Mouse (Mus musculus): Measurements from ENCODE around the gene Zbtb9. TPM values are rescaled to one million over a fixed set of nuclear protein-coding genes. Genes with fewer than 3 reads are reported as not detected.

Gene Zbtb9
- polyA plus RNA-seq, 1 experiment from 2014 or later, result 10.5 TPM

DNA sequence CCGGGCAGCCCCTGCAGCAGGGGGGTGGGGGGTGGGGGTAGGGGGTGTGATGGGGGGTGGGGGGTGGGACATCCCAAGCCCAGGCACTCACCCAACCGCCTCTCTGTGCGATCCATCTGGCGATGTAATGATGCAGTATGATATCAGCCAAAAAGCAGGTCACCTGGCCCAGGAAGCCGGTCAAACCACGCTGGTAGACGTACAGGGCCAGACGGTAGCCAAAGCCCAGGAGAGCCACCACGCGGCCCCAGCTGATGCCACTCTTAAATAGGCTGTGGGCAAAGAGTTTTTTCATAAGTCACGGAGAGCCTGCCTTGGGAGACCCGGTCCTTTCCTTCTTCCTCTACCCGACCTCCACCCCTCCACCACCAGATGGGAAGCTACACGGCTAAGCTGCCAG lies 48.1 kb downstream of the Zbtb9 start:
- WGBS, result 91% methylated on average over 14 of the region's 14 CpGs
- Histone ChIP-seq H3K9me3 (ENCODE audit: control insufficient read depth, low read length) (no peaks in the 10 kb centered on the region), H3K4me2 (replicated peaks; ENCODE audit: low read depth, low read length) (no peak overlapping the region), H3K4me3 (ENCODE audit: low read depth, low read length) (no peak overlapping the region), H3K4me1 (replicated peaks; ENCODE audit: control insufficient read depth, insufficient read depth, low read length) (peaks cover 3% of the 10 kb centered on the region; the same call in 1 of the 2 replicates), H3K27me3 (ENCODE audit: control insufficient read depth, insufficient read depth, low read length) (no peaks in the 10 kb centered on the region), H3K27ac (ENCODE audit: low read depth, low read length) (no peak overlapping the region), H3K9ac (ENCODE audit: low read depth, low read length) (no peak overlapping the region), H3K36me3 (ENCODE audit: control insufficient read depth, insufficient read depth, low read length) (0 out of 2 replicates have a peak, but pooled peaks cover 5% of the 10 kb centered on the region)
- ATAC-seq (ENCODE audit: low FRiP score) (no peak), DNase-seq (ENCODE audit: low spot score) (no peak)

DNA sequence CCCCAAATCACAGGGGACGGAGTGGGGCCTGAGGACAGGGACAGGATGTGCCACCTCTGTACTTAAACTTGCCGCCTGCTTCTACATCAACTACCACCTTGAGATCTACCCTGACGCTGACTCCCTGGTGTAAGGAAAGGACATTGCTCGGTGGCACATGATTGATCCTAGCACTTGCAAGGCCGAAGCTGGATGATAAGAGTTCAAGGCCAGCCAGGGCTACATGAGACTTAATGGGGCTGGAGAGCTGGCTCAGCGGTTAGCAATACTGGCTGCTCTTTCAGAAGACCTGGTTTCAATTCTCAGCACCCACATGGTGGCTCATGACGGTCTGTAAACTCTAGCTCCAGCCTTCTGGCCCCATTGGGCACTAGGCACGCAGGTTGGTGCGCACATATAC lies 48.8 kb downstream of the Zbtb9 start:
- 0 out of 2 replicates have a peak, but pooled peaks cover 5% of the 10 kb centered on the region for H3K36me3 ChIP-seq (ENCODE audit: control insufficient read depth, insufficient read depth, low read length)
- H3K27ac ChIP-seq (ENCODE audit: low read depth, low read length), result no peak overlapping the region
- no peaks in the 10 kb centered on the region for H3K27me3 ChIP-seq (ENCODE audit: control insufficient read depth, insufficient read depth, low read length)

GRCm38 (mm10) chr17:27023342-27023741 lies 50.4 kb downstream of the Zbtb9 start:
- ATAC-seq (ENCODE audit: low FRiP score) (no peak), DNase-seq (ENCODE audit: low spot score) (no peak)
- peaks cover 6% of the 10 kb centered on the region for H3K4me1 ChIP-seq (replicated peaks; ENCODE audit: control insufficient read depth, insufficient read depth, low read length)
- H3K9me3 ChIP-seq (ENCODE audit: control insufficient read depth, low read length), result no peaks in the 10 kb centered on the region
- no peak overlapping the region for H3K9ac ChIP-seq (ENCODE audit: low read depth, low read length)
- 87% methylated on average over 4 of the region's 4 CpGs for WGBS
- 0 out of 2 replicates have a peak, but pooled peaks cover 5% of the 10 kb centered on the region for H3K36me3 ChIP-seq (ENCODE audit: control insufficient read depth, insufficient read depth, low read length)
- H3K4me3 ChIP-seq (ENCODE audit: low read depth, low read length), result no peak overlapping the region
- H3K27me3 ChIP-seq (ENCODE audit: control insufficient read depth, insufficient read depth, low read length), result no peaks in the 10 kb centered on the region
- H3K27ac ChIP-seq (ENCODE audit: low read depth, low read length), result no peak overlapping the region
- H3K4me2 ChIP-seq (replicated peaks; ENCODE audit: low read depth, low read length), result no peak overlapping the region

More for the DNA sequence above, 48.8 kb downstream of the Zbtb9 start:
- no peak overlapping the region for H3K9ac ChIP-seq (ENCODE audit: low read depth, low read length)
- WGBS, result 95% methylated on average over 9 of the region's 9 CpGs
- no peaks in the 10 kb centered on the region for H3K9me3 ChIP-seq (ENCODE audit: control insufficient read depth, low read length)
- no peak for ATAC-seq (ENCODE audit: low FRiP score)
- H3K4me1 ChIP-seq (replicated peaks; ENCODE audit: control insufficient read depth, insufficient read depth, low read length), result peaks cover 3% of the 10 kb centered on the region; the same call in 1 of the 2 replicates
- H3K4me3 ChIP-seq (ENCODE audit: low read depth, low read length), result no peak overlapping the region
- no peak overlapping the region for H3K4me2 ChIP-seq (replicated peaks; ENCODE audit: low read depth, low read length)
- no peak for DNase-seq (ENCODE audit: low spot score)

DNA sequence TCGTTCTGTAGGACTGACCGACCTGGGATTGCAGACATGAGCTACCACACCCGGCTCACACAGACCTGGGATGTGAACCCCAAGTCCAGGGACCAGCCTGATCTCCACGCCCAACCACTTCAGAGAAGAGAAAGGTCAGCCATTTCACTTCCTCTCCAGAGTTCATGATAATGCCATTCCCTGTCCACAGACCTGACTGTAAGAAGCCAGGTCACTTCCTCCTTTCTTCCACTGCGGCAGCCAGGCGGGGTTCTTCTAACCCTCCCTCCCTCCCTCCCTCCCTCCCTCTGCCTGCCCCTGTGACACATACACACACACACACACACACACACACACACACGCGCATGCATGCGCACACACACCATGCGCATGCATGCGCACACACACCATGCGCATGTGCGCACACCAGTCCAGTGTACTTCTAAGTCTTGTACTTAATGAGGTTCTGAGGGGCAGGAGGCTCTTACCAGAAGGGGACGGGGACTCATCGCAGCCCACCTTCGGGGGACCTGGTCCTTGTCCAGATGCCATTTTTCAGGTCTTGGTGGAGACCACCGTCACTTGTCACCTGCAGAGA lies 52.4 kb downstream of the Zbtb9 start:
- no peaks in the 10 kb centered on the region for H3K27me3 ChIP-seq (ENCODE audit: control insufficient read depth, insufficient read depth, low read length)
- DNase-seq (ENCODE audit: low spot score) (no peak), ATAC-seq (ENCODE audit: low FRiP score) (no peak)
- H3K9me3 ChIP-seq (ENCODE audit: control insufficient read depth, low read length), result no peaks in the 10 kb centered on the region
- no peak overlapping the region for H3K27ac ChIP-seq (ENCODE audit: low read depth, low read length)
- no peak overlapping the region for H3K4me2 ChIP-seq (replicated peaks; ENCODE audit: low read depth, low read length)
- no peak overlapping the region for H3K4me3 ChIP-seq (ENCODE audit: low read depth, low read length)
- 96% methylated on average over 17 of the region's 17 CpGs for WGBS
- H3K36me3 ChIP-seq (ENCODE audit: control insufficient read depth, insufficient read depth, low read length), result 0 out of 2 replicates have a peak, but pooled peaks cover 5% of the 10 kb centered on the region
- peaks cover 6% of the 10 kb centered on the region for H3K4me1 ChIP-seq (replicated peaks; ENCODE audit: control insufficient read depth, insufficient read depth, low read length)
- no peak overlapping the region for H3K9ac ChIP-seq (ENCODE audit: low read depth, low read length)

DNA sequence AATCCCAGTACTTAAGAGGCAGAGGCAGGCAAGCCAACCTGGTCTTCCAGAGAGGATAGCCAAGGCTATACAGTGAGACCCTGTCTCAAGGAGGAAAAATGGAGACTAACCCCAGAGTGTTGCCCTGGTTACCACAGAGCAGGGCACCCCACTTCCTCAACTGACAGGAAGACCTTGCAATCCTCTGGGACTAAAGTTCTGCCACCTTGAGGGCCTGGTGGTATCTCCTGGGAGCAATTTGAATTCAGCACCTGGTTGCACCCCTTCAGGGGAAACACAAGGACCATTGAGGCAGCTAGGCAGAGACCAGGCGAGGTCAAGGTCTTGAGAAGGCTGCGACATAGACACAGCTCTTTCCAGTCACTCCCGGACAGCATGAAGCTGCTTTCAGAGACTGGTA lies 53.0 kb downstream of the Zbtb9 start:
- H3K9me3 ChIP-seq (ENCODE audit: control insufficient read depth, low read length), result no peaks in the 10 kb centered on the region
- peaks cover 6% of the 10 kb centered on the region for H3K4me1 ChIP-seq (replicated peaks; ENCODE audit: control insufficient read depth, insufficient read depth, low read length)
- no peak overlapping the region for H3K9ac ChIP-seq (ENCODE audit: low read depth, low read length)
- H3K4me3 ChIP-seq (ENCODE audit: low read depth, low read length), result no peak overlapping the region
- WGBS, result 87% methylated on average over 3 of the region's 3 CpGs
- H3K27ac ChIP-seq (ENCODE audit: low read depth, low read length), result no peak overlapping the region
- no peak for ATAC-seq (ENCODE audit: low FRiP score)
- H3K27me3 ChIP-seq (ENCODE audit: control insufficient read depth, insufficient read depth, low read length), result no peaks in the 10 kb centered on the region
- DNase-seq (ENCODE audit: low spot score), result no peak
- H3K36me3 ChIP-seq (ENCODE audit: control insufficient read depth, insufficient read depth, low read length), result 0 out of 2 replicates have a peak, but pooled peaks cover 5% of the 10 kb centered on the region
- no peak overlapping the region for H3K4me2 ChIP-seq (replicated peaks; ENCODE audit: low read depth, low read length)

- 46% methylated on average over 12 of the region's 12 CpGs for WGBS
- ATAC-seq (ENCODE audit: low FRiP score), result peak; percentile 54; the same call in 1 of the 2 replicates
- Histone ChIP-seq H3K27me3 (ENCODE audit: control insufficient read depth, insufficient read depth, low read length) (no peaks in the 10 kb centered on the region), H3K36me3 (ENCODE audit: control insufficient read depth, insufficient read depth, low read length) (0 out of 2 replicates have a peak, but pooled peaks cover 2% of the 10 kb centered on the region), H3K27ac (ENCODE audit: low read depth, low read length) (0 out of 2 replicates have a peak overlapping the region, but pooled peaks have one; percentile 0), H3K9ac (ENCODE audit: low read depth, low read length) (peak overlapping the region; percentile 71), H3K9me3 (ENCODE audit: control insufficient read depth, low read length) (no peaks in the 10 kb centered on the region), H3K4me3 (ENCODE audit: low read depth, low read length) (peak overlapping the region; percentile 42), H3K4me1 (replicated peaks; ENCODE audit: control insufficient read depth, insufficient read depth, low read length) (peaks cover 6% of the 10 kb centered on the region), H3K4me2 (replicated peaks; ENCODE audit: low read depth, low read length) (peak overlapping the region; percentile 80)
- peak; percentile 45 for DNase-seq (ENCODE audit: low spot score)
These were observed 54.7 kb downstream of the Zbtb9 start for GRCm38 (mm10) chr17:27027460-27028283.

- Histone ChIP-seq H3K4me3 (ENCODE audit: low read depth, low read length) (peak overlapping the region; percentile 42), H3K4me1 (replicated peaks; ENCODE audit: control insufficient read depth, insufficient read depth, low read length) (peaks cover 6% of the 10 kb centered on the region), H3K27ac (ENCODE audit: low read depth, low read length) (0 out of 2 replicates have a peak overlapping the region, but pooled peaks have one; percentile 0), H3K27me3 (ENCODE audit: control insufficient read depth, insufficient read depth, low read length) (no peaks in the 10 kb centered on the region), H3K9ac (ENCODE audit: low read depth, low read length) (peak overlapping the region; percentile 71), H3K9me3 (ENCODE audit: control insufficient read depth, low read length) (no peaks in the 10 kb centered on the region), H3K4me2 (replicated peaks; ENCODE audit: low read depth, low read length) (peak overlapping the region; percentile 80), H3K36me3 (ENCODE audit: control insufficient read depth, insufficient read depth, low read length) (no peaks in the 10 kb centered on the region)
- ATAC-seq (ENCODE audit: low FRiP score) (peak; percentile 82), DNase-seq (ENCODE audit: low spot score) (peak; percentile 87)
- 1% methylated on average over 19 of the region's 19 CpGs for WGBS
These were observed 55.4 kb downstream of the Zbtb9 start for GRCm38 (mm10) chr17:27028284-27028795.

DNA sequence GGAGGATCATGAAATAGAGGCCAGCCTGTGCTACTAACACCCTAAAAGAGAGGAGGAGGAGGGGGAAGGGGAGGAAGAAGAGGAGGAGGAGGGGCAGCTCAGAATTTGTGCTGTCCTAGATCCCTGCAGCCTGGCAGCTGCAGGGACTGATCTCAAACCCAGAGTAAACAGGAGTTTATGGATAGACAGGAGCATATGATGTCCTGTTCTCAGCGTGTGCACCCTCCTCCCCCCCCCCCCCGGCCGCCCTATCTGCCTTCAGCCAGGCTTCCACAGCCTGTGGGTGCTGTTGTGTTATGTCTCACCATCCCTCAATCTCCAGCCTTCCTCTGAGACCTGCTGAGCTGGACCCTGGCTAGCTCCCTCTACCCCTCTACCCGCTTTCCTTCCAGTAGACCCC lies 55.9 kb downstream of the Zbtb9 start, which contains the start of gene Bak1:
Gene Bak1 (minus strand): TSS at position 101 of the 400 bp plus-strand sequence.
- WGBS, result 76% methylated on average over 2 of the region's 4 CpGs
- 0 out of 2 replicates have a peak within 1 kb of the TSS, but pooled peaks have one; percentile 0 for H3K27ac ChIP-seq (ENCODE audit: low read depth, low read length)
- no peaks in the 10 kb centered on the region for H3K9me3 ChIP-seq (ENCODE audit: control insufficient read depth, low read length)
- peak within 1 kb of the TSS; percentile 42 for H3K4me3 ChIP-seq (ENCODE audit: low read depth, low read length)
- DNase-seq (ENCODE audit: low spot score) (no peak), ATAC-seq (ENCODE audit: low FRiP score) (peak; percentile 20; the same call in 1 of the 2 replicates)
- no peaks in the 10 kb centered on the region for H3K27me3 ChIP-seq (ENCODE audit: control insufficient read depth, insufficient read depth, low read length)
- H3K4me1 ChIP-seq (replicated peaks; ENCODE audit: control insufficient read depth, insufficient read depth, low read length), result peaks cover 6% of the 10 kb centered on the region
- H3K36me3 ChIP-seq (ENCODE audit: control insufficient read depth, insufficient read depth, low read length), result no peaks in the 10 kb centered on the region
- H3K4me2 ChIP-seq (replicated peaks; ENCODE audit: low read depth, low read length), result peak within 1 kb of the TSS; percentile 80
- peak within 1 kb of the TSS; percentile 71 for H3K9ac ChIP-seq (ENCODE audit: low read depth, low read length)
